Mouse (Mus musculus) stomach, embryonic 15.5 days (tissue): ENCODE results near the gene Atp2b4. TPM values are rescaled to one million over a fixed set of nuclear protein-coding genes. Genes with fewer than 3 reads are reported as not detected.

Experiments
- ATAC-seq: fragments of 200-750 bp; cut with Nextera tagmentation; 2 replicates; pipeline ENCODE4 v1.8.0; 2017; ENCODE audit warnings: low read depth, moderate number of reproducible peaks, moderate TSS enrichment; ENCODE audit not compliant: insufficient read depth, low FRiP score
- H3K27ac ChIP-seq: fragments of 300-500 bp; sonication (generic); 2 replicates; pipeline ENCODE4 v1.5.1; 2015; ENCODE audit warnings: mild to moderate bottlenecking, inconsistent platforms
- H3K27me3 ChIP-seq: fragments of 300-500 bp; sonication (generic); replicated peaks from 2 replicates; pipeline ENCODE4 v1.6.1; 2015; ENCODE audit warnings: inconsistent platforms
- H3K36me3 ChIP-seq: fragments of 300-500 bp; sonication (generic); 2 replicates; pipeline ENCODE4 v1.6.1; 2015; ENCODE audit warnings: inconsistent platforms
- H3K4me1 ChIP-seq: fragments of 300-500 bp; sonication (generic); 2 replicates; pipeline ENCODE4 v1.6.1; 2015; ENCODE audit warnings: inconsistent platforms
- H3K4me2 ChIP-seq: fragments of 300-500 bp; sonication (generic); 2 replicates; pipeline ENCODE4 v1.6.1; 2015; ENCODE audit warnings: mild to moderate bottlenecking, inconsistent platforms
- H3K4me3 ChIP-seq: fragments of 300-500 bp; sonication (generic); replicated peaks from 2 replicates; pipeline ENCODE4 v1.5.1; 2015; ENCODE audit warnings: inconsistent platforms
- H3K9ac ChIP-seq: fragments of 300-500 bp; sonication (generic); 2 replicates; pipeline ENCODE4 v1.6.1; 2015; ENCODE audit warnings: inconsistent platforms
- H3K9me3 ChIP-seq: fragments of 300-500 bp; sonication (generic); 2 replicates; pipeline ENCODE4 v1.6.1; 2016; ENCODE audit warnings: inconsistent platforms
- WGBS: fragments of 180-500 bp; shearing (Covaris S2); methylation state at CpG from one replicate; pipeline ENCODE4 v1.1.7; 2015; 5-methylcytosine and 5-hydroxymethylcytosine counted together
- polyA plus RNA-seq: library from polyadenylated mRNA; unstranded; fragments of >200 nt; fragmentation: Nextera tagmentation; extraction: Ambion mirVana; gene quantifications from 2 replicates; pipeline ENCODE4 v1.2.1, GENCODE M21; 2015

Gene Atp2b4
- polyA plus RNA-seq, 1 experiment from 2014 or later = 22.0 TPM

DNA sequence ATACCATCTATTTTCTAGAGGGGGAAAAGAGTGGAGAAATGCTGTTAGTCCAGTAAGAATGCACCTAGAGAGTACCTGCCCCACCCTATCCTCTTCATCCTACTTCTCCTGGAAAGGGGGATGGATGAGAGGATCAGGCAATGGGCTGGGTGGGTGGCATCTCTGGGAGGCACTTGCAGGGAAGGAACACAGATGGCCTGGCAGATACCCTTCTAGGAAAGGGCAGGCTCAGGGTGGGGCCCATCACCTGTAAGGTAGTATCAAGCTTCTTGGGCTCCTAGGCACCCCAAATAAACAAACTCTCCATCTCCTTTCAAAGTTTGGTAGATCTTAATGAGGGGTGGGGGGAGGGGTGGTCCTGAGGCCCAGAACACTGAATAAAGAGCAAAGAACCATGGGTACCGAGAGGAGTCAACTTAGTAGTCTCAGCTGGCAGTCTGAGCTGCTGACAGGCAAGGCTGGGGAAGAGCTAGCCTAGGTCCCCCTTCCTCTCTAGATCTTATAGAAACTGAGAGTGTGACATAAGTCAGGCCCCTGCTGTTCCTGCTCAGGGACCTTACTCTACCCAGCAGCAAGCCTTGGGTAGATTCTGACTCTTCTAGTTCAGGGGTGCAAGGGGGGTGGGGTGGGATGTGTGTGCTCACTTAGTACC is 3.4 kb downstream of the Atp2b4 start:
- Histone ChIP-seq H3K4me2 (0 out of 2 replicates have a peak overlapping the region, but pooled peaks have one; percentile 5), H3K9me3 (no peaks in the 10 kb centered on the region), H3K4me3 (peak overlapping the region; percentile 59), H3K36me3 (0 out of 2 replicates have a peak, but pooled peaks cover 8% of the 10 kb centered on the region), H3K4me1 (peaks cover 36% of the 10 kb centered on the region), H3K27ac (peak overlapping the region; percentile 16; the same call in 1 of the 2 replicates), H3K9ac (no peak overlapping the region), H3K27me3 (no peaks in the 10 kb centered on the region)
- peak; percentile 36; the same call in 1 of the 2 replicates for ATAC-seq
- 83% methylated on average over 1 of the region's 1 CpGs for WGBS

DNA sequence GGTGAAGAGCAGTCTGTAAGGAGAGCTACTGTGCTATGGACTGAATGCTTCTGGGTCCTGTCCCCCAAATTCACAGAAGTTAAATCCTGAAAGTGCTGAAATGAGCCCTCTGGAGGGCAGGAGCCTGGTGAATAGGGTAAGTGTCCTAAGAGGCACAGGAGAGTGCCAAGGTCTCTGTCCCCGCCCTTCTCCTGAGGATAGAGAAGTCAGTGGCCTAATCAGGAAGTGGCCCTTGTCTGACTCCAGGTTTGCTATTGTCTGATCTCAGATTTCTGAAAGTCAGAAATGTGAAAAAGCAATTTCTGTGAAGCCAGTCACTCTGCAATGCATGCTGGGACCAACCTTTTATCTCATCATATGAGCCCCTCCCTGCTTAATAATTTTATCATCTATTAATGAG is 7.2 kb downstream of the Atp2b4 start:
- Histone ChIP-seq H3K4me1 (peaks cover 18% of the 10 kb centered on the region), H3K9me3 (no peaks in the 10 kb centered on the region), H3K27me3 (no peaks in the 10 kb centered on the region), H3K4me3 (no peak overlapping the region), H3K36me3 (0 out of 2 replicates have a peak, but pooled peaks cover 11% of the 10 kb centered on the region), H3K27ac (no peak overlapping the region; the same call in 1 of the 2 replicates), H3K4me2 (no peak overlapping the region), H3K9ac (no peak overlapping the region)
- 59% methylated on average over 1 of the region's 1 CpGs for WGBS
- no peak for ATAC-seq

DNA sequence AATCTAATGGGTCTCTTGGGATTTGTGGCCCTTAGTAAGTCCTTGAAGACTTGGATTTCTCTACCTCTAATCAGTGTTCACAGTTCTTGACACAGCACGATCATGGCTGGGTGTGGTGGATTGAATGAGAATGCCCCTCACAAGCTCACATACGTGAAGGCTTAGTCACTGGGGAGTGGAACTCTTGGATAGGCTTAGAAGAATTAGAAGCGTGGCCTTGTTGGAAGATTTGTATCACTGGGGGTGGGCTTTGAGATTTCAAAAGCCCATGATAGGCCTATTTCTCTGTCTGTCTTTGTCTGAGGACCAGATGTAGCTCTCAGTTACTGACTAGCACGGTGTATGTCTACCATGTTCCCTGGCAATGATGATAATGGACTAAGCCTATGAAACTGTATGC is 10.8 kb downstream of the Atp2b4 start:
- no peak overlapping the region for H3K4me2 ChIP-seq
- no peak overlapping the region for H3K9ac ChIP-seq
- no peaks in the 10 kb centered on the region for H3K9me3 ChIP-seq
- H3K27me3 ChIP-seq = no peaks in the 10 kb centered on the region
- no peak overlapping the region for H3K27ac ChIP-seq
- WGBS = 84% methylated on average over 4 of the region's 4 CpGs
- no peak for ATAC-seq
- no peak overlapping the region for H3K4me3 ChIP-seq
- 0 out of 2 replicates have a peak, but pooled peaks cover 5% of the 10 kb centered on the region for H3K36me3 ChIP-seq
- peaks cover 5% of the 10 kb centered on the region; the same call in 1 of the 2 replicates for H3K4me1 ChIP-seq

DNA sequence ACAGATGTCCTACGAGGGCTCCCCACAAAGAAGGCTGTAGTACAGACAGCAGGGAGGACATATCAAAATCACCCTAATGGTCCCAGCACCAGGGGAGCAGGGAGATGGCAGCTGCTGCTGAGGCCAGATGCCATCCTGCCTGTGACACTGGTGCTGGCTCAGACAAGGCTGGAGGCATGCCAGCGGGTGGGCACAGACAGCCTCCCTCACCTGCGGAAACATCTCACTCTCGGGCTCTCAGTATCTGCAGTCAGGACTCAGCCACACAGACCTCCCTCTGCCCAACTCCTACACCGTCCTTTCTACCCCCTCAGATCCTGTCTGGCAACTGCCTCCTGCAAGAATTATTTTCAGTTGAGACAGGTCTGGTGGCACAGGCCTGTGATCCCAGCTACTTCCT is 12.0 kb downstream of the Atp2b4 start:
- H3K36me3 ChIP-seq = 0 out of 2 replicates have a peak, but pooled peaks cover 2% of the 10 kb centered on the region
- no peak overlapping the region for H3K4me3 ChIP-seq
- H3K4me1 ChIP-seq = peaks cover 5% of the 10 kb centered on the region; the same call in 1 of the 2 replicates
- no peak for ATAC-seq
- H3K27ac ChIP-seq = no peak overlapping the region
- H3K4me2 ChIP-seq = no peak overlapping the region
- 72% methylated on average over 5 of the region's 5 CpGs for WGBS
- no peaks in the 10 kb centered on the region for H3K9me3 ChIP-seq
- no peak overlapping the region for H3K9ac ChIP-seq
- H3K27me3 ChIP-seq = no peaks in the 10 kb centered on the region

DNA sequence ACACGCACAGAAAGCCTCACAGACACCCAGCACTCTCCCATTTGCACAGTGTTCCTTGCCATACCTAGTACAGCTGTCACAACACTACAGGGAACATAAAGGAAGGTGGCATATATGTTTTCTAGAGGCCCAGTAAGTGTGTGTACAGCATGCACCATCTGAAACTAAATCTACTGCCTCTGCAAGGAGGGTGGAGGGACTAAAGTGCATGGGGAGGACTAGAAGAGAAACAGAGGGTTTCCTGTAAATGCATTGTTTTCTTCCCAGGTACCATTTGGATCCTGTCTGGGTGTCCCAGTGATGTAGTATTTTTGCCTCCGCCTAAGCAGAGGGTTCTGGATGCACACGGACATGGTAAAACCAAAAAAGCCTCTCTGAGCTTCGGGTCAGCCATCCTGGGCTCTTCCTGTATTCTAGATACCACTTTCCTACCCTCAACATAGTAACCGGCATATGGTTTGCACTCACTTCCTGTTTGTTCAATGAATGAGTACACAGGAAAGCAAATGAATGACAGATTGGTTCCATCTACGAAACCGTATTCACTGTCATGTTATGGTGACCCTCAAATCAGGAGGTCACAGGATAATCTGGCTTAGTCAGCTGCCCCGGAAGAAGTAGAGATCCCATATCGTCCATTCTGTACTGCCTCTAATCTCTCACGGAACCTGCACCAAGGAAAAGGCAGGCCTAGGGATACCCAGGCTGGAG is 13.2 kb downstream of the Atp2b4 start:
- no peaks in the 10 kb centered on the region for H3K27me3 ChIP-seq
- H3K36me3 ChIP-seq = 0 out of 2 replicates have a peak, but pooled peaks cover 2% of the 10 kb centered on the region
- no peak overlapping the region for H3K27ac ChIP-seq
- H3K9ac ChIP-seq = no peak overlapping the region
- ATAC-seq = no peak
- H3K4me3 ChIP-seq = no peak overlapping the region
- H3K9me3 ChIP-seq = no peaks in the 10 kb centered on the region
- 65% methylated on average over 10 of the region's 10 CpGs for WGBS
- no peaks in the 10 kb centered on the region for H3K4me1 ChIP-seq
- H3K4me2 ChIP-seq = no peak overlapping the region

DNA sequence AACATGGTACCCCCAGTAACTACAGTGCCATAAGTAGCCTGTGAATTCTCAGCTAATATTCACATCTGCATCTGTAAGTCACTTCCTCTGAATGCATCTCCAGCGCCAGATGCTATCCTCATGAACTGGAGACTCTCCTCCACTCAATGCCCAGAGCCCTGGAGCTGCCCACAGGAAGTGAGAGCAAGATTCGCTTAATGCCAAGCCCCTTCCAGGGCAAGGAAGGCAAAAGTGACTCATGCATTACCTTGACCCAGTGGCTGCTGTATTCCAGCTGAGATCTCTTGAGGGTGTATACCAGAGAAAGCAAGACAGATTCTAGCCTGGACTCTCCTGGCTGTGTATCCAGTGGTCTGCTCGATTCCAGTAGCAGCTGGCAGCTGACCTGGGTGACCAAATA is 16.2 kb downstream of the Atp2b4 start:
- Histone ChIP-seq H3K9ac (no peak overlapping the region), H3K9me3 (no peaks in the 10 kb centered on the region), H3K4me1 (no peaks in the 10 kb centered on the region), H3K36me3 (no peaks in the 10 kb centered on the region), H3K27ac (no peak overlapping the region), H3K27me3 (no peaks in the 10 kb centered on the region), H3K4me2 (no peak overlapping the region), H3K4me3 (no peak overlapping the region)
- 86% methylated on average over 3 of the region's 3 CpGs for WGBS
- no peak for ATAC-seq

DNA sequence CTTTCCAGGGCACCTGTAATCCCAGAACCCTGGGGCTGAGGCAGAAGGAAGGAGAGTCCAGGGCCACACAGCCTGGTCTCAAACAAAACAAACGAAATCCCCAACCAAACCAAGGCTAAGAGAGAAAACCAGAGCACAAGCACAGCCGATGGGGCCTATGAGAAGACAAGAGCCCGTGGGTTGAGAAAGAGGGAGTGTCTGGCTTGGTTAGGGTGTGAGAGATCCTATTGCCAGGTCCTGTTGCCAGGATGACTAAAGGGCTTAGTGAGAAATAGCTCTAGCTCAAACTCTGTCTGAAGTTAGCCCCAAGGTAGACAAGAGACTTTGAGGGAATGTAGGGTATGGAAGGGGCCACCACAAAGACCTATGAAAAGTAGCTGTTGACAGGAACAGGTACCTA is 19.3 kb downstream of the Atp2b4 start:
- Histone ChIP-seq H3K36me3 (no peaks in the 10 kb centered on the region), H3K27ac (no peak overlapping the region), H3K4me1 (peaks cover 4% of the 10 kb centered on the region; the same call in 1 of the 2 replicates), H3K27me3 (no peaks in the 10 kb centered on the region), H3K9ac (no peak overlapping the region), H3K4me3 (no peak overlapping the region), H3K9me3 (no peaks in the 10 kb centered on the region), H3K4me2 (no peak overlapping the region)
- ATAC-seq = no peak
- 39% methylated on average over 3 of the region's 3 CpGs for WGBS

DNA sequence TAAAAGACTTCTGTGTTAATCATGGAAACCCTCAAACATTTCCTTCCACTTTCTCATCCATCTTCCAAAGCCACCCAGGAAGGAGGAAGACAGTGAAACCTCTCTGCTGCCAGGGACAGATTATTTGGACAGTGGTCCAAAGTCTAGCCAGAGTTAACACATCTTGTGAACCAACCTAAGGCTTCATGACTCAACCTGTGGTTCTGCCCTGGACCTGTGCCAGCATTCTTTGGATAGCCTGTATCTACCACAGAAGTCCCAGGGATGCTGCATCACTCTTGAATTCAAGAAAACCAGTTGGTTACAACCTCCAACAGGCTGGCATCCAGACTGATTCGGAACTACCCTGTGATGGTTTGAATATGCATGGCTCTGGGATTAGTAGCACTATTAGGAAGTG is 21.8 kb downstream of the Atp2b4 start:
- no peaks in the 10 kb centered on the region for H3K9me3 ChIP-seq
- 87% methylated on average over 1 of the region's 1 CpGs for WGBS
- no peaks in the 10 kb centered on the region for H3K27me3 ChIP-seq
- no peak overlapping the region for H3K4me2 ChIP-seq
- no peak overlapping the region for H3K4me3 ChIP-seq
- ATAC-seq = no peak
- H3K4me1 ChIP-seq = peaks cover 4% of the 10 kb centered on the region; the same call in 1 of the 2 replicates
- no peak overlapping the region for H3K27ac ChIP-seq
- no peak overlapping the region for H3K9ac ChIP-seq
- H3K36me3 ChIP-seq = no peaks in the 10 kb centered on the region

DNA sequence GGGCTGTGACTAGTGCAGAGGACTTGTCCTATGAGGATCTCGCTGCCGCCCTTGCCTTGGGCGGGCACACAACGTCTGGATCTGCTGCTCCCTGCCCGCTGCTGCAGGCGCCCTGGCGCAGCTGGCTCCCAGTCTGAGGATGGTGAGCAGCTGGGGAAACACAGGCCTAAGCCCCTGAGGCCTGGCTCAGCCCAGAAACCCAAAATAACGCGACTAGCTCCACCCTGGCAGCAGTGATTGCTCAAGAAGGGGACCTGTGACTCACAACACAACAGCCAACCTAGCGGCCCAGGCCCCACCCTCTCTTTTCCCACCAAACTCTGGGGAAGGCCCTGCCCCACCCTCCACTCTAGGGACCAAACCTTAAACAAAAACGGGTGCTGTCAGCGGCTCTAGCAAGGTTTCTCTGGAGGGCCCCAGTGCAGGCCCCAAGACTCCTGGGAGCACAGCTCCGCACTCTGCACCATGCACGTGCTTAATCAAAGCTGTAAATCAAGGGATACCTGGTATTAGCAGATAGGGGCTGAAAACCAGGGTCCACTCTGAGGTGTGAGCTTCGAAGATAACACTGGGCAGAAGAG is 23.1 kb downstream of the Atp2b4 start:
- Histone ChIP-seq H3K4me2 (no peak overlapping the region), H3K27me3 (no peaks in the 10 kb centered on the region), H3K9me3 (no peaks in the 10 kb centered on the region), H3K4me1 (peaks cover 4% of the 10 kb centered on the region; the same call in 1 of the 2 replicates), H3K36me3 (no peaks in the 10 kb centered on the region), H3K9ac (no peak overlapping the region), H3K4me3 (no peak overlapping the region), H3K27ac (peak overlapping the region; percentile 28; the same call in 1 of the 2 replicates)
- WGBS = 70% methylated on average over 15 of the region's 15 CpGs
- ATAC-seq = 0 out of 2 replicates have a peak, but pooled peaks have one; percentile 18

DNA sequence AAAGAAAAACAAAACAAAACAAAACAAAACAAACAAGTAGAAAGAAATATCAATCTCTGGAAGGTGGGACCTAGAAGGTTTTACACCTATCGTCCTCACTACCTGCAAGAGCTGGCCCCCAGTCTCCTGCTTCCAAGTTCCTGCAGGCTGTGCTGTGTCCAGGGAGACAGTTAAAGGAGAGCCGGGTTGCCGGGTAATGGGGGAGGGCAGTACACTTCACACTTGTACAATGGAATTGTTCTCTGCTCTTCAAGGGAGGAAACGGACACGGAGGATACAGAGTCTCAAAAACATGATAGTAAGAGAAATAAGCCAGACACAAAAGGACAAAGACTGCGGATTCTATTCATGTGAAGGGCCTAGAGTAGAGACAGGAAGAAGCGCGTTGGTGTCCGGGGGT is 28.3 kb downstream of the Atp2b4 start:
- H3K4me1 ChIP-seq = no peaks in the 10 kb centered on the region
- H3K36me3 ChIP-seq = no peaks in the 10 kb centered on the region
- no peak overlapping the region for H3K27ac ChIP-seq
- WGBS = 59% methylated on average over 9 of the region's 9 CpGs
- no peak overlapping the region for H3K4me2 ChIP-seq
- H3K9me3 ChIP-seq = no peaks in the 10 kb centered on the region
- H3K4me3 ChIP-seq = no peak overlapping the region
- no peak for ATAC-seq
- no peaks in the 10 kb centered on the region for H3K27me3 ChIP-seq
- no peak overlapping the region for H3K9ac ChIP-seq

DNA sequence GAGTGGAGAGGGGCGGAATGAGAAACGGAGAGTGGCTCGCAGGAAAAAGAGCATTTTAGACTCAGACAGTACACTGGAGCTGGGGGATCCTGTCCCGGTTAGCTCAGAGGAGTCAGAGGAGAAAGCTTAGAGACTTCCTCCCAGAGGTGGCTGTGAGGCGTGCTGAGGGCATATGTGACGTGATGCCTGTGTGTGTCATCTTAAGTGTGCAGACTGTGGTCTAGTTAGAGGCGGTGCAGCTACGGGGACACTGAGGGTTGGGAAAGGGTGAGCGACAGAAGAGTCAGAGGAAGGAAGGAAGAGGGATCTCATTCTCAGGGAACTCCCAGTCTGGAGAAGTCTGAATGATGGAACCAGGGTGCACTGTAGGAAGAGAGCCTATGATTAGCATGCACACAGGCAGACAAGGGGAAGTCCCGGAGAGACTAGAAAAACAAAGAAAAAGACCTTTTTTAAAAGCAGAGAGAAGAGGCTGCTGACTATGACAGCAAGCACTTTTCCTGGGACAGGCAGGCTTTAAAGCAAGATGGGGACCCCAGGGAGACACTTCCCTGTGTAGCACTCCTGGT is 28.9 kb downstream of the Atp2b4 start:
- H3K9me3 ChIP-seq = no peaks in the 10 kb centered on the region
- no peak overlapping the region for H3K4me2 ChIP-seq
- H3K36me3 ChIP-seq = no peaks in the 10 kb centered on the region
- H3K9ac ChIP-seq = no peak overlapping the region
- WGBS = 62% methylated on average over 10 of the region's 10 CpGs
- no peak for ATAC-seq
- no peak overlapping the region for H3K4me3 ChIP-seq
- no peaks in the 10 kb centered on the region for H3K27me3 ChIP-seq
- H3K27ac ChIP-seq = peak overlapping the region; percentile 31; the same call in 1 of the 2 replicates
- H3K4me1 ChIP-seq = peaks cover 3% of the 10 kb centered on the region; the same call in 1 of the 2 replicates
